Mouse (Mus musculus) natural killer cell, adult 2 months (primary cell): ENCODE measurements around the gene Zfp365.

Source experiments
- DNase-seq, 2 experiments: peaks; one replicate each; pipeline ENCODE4 v3.0.0; 2022; ENCODE audit warnings: low spot score in 2 of 2

Gene Zfp365

GRCm38 (mm10) chr10:67903387-67903786 is 9.1 kb downstream of the Zfp365 start:
- no peak for DNase-seq

GRCm38 (mm10) chr10:67901179-67901578 is 11.3 kb downstream of the Zfp365 start:
- DNase-seq: no peak

- no peak for DNase-seq
Observed at GRCm38 (mm10) chr10:67898949-67899675, 13.3 kb downstream of the Zfp365 start.

- no peak for DNase-seq
Observed at GRCm38 (mm10) chr10:67898355-67898935, 14.0 kb downstream of the Zfp365 start.

- DNase-seq: no peak
Observed at GRCm38 (mm10) chr10:67897281-67897680, 15.2 kb downstream of the Zfp365 start.

- no peak for DNase-seq
Observed at GRCm38 (mm10) chr10:67894683-67895082, 17.8 kb downstream of the Zfp365 start.

- DNase-seq: no peak
Observed at GRCm38 (mm10) chr10:67894059-67894458, 18.4 kb downstream of the Zfp365 start.

GRCm38 (mm10) chr10:67893226-67893625 is 19.2 kb downstream of the Zfp365 start:
- no peak for DNase-seq

GRCm38 (mm10) chr10:67891126-67891525 is 21.3 kb downstream of the Zfp365 start:
- DNase-seq: no peak

- no peak for DNase-seq
Observed at GRCm38 (mm10) chr10:67887971-67888370, 24.5 kb downstream of the Zfp365 start.

- DNase-seq: no peak
Observed at GRCm38 (mm10) chr10:67880692-67881091, 31.8 kb downstream of the Zfp365 start.

- peak; percentile 11 to 59 for DNase-seq
Observed at GRCm38 (mm10) chr10:67871811-67872210, 40.7 kb downstream of the Zfp365 start.

GRCm38 (mm10) chr10:67868234-67868633 is 44.2 kb downstream of the Zfp365 start:
- DNase-seq: no peak

GRCm38 (mm10) chr10:67865841-67866240 is 46.6 kb downstream of the Zfp365 start:
- no peak for DNase-seq

GRCm38 (mm10) chr10:67865063-67865462 is 47.4 kb downstream of the Zfp365 start:
- no peak for DNase-seq

GRCm38 (mm10) chr10:67862331-67862730 is 50.1 kb downstream of the Zfp365 start:
- peak in 1 of 2 experiments; percentile 15 for DNase-seq

GRCm38 (mm10) chr10:67858878-67859277 is 53.6 kb downstream of the Zfp365 start:
- DNase-seq: peak; percentile 46 to 65

GRCm38 (mm10) chr10:67857561-67857906 is 54.9 kb downstream of the Zfp365 start:
- DNase-seq: no peak

- no peak for DNase-seq
Observed at GRCm38 (mm10) chr10:67856791-67857560, 55.5 kb downstream of the Zfp365 start.

- no peak for DNase-seq
Observed at GRCm38 (mm10) chr10:67855760-67856159, 56.7 kb downstream of the Zfp365 start.

- no peak for DNase-seq
Observed at GRCm38 (mm10) chr10:67852411-67852810, 60.1 kb downstream of the Zfp365 start.

GRCm38 (mm10) chr10:67851079-67851478 is 61.4 kb downstream of the Zfp365 start:
- DNase-seq: no peak
